Mouse (Mus musculus) midbrain, embryonic 13.5 days (tissue): ENCODE results near the gene Eapp. TPM values are rescaled to one million over a fixed set of nuclear protein-coding genes. Genes with fewer than 3 reads are reported as not detected.

Source experiments
- microRNA counts: library from miRNA; unstranded; fragments of <30 nt; microRNA quantifications from one replicate; lab custom pipeline; 2016
- microRNA-seq: library from miRNA; unstranded; fragments of <30 nt; microRNA quantifications from one replicate; pipeline ENCODE4, GENCODE M21; 2016
- polyA plus RNA-seq: library from polyadenylated mRNA; unstranded; fragments of >200 nt; fragmentation: Nextera tagmentation; extraction: Ambion mirVana; gene quantifications from 2 replicates; pipeline ENCODE4 v1.2.1, GENCODE M21; 2015

Gene Eapp
- polyA plus RNA-seq, 1 experiment from 2014 or later: 95.4 TPM

MicroRNAs within 50 kb of the gene (microRNA counts, 519-probe panel; counts per million panel counts)
- 110 counts per million, percentile 56 among the panel's probes with 10 or more counts for microRNA mmu-miR-1892 (lab: Ali Mortazavi, UCI)

Small RNA genes lying within 50 kb of the gene (microRNA-seq; reads per million reads assigned to microRNA genes)
- gene Mir1892: not detected

Other genes with a start within 250 kb of the Eapp start
- gene Sptssa, start 39.3 kb downstream of the Eapp start, polyA plus RNA-seq: 174 and 200 TPM in 2 replicates
- gene Snx6, start 99.8 kb upstream of the Eapp start, polyA plus RNA-seq: 183 and 192 TPM in 2 replicates
- 284 and 299 TPM in 2 replicates for gene Cfl2, start 167.0 kb upstream of the Eapp start, polyA plus RNA-seq